Mouse (Mus musculus) heart, embryonic 16.5 days (tissue): ENCODE data around the gene Tnfrsf17. TPM values are rescaled to one million over a fixed set of nuclear protein-coding genes. Genes with fewer than 3 reads are reported as not detected.
"Not testable (repeated sequence)": the region's sequence is repeated elsewhere in the genome, so short reads cannot be mapped to it uniquely, and the experiment has no call there.

Experiments
- ATAC-seq: fragments of 200-750 bp; cut with Nextera tagmentation; replicated peaks from 2 replicates; pipeline ENCODE4 v1.8.0; 2017; ENCODE audit warnings: moderate number of reproducible peaks; ENCODE audit not compliant: insufficient read depth, low FRiP score; ENCODE audit errors: extremely low read depth
- H3K27ac ChIP-seq: fragments of 300-500 bp; sonication (generic); 2 replicates; pipeline ENCODE4 v1.5.1; 2014; ENCODE audit warnings: mild to moderate bottlenecking, low read length, control low read depth, moderate library complexity
- H3K27me3 ChIP-seq: fragments of 300-500 bp; sonication (generic); 2 replicates; pipeline ENCODE4 v1.6.1; 2014; ENCODE audit warnings: low read length, mixed read lengths; ENCODE audit not compliant: control insufficient read depth, insufficient read depth
- H3K36me3 ChIP-seq: fragments of 300-500 bp; sonication (generic); 2 replicates; pipeline ENCODE4 v1.6.1; 2014; ENCODE audit not compliant: control insufficient read depth, insufficient read depth
- H3K4me1 ChIP-seq: fragments of 300-500 bp; sonication (generic); 2 replicates; pipeline ENCODE4 v1.6.1; 2014; ENCODE audit warnings: low read length, mixed read lengths; ENCODE audit not compliant: control insufficient read depth, insufficient read depth
- H3K4me2 ChIP-seq: fragments of 300-500 bp; sonication (generic); 2 replicates; pipeline ENCODE4 v1.6.1; 2014; ENCODE audit warnings: low read depth, mild to moderate bottlenecking, control low read depth, low read length
- H3K4me3 ChIP-seq: fragments of 300-500 bp; sonication (generic); 2 replicates; pipeline ENCODE4 v1.5.1; 2014; ENCODE audit warnings: mild to moderate bottlenecking, control low read depth, low read length
- H3K9ac ChIP-seq: fragments of 300-500 bp; sonication (generic); 2 replicates; pipeline ENCODE4 v1.6.1; 2014; ENCODE audit warnings: low read length, control low read depth
- H3K9me3 ChIP-seq: fragments of 300-500 bp; sonication (generic); replicated peaks from 2 replicates; pipeline ENCODE4 v1.6.1; 2016; ENCODE audit warnings: low read length; ENCODE audit not compliant: control insufficient read depth
- WGBS: fragments of 180-500 bp; shearing (Covaris S2); extraction: QIAGEN DNeasy Blood & Tissue Kit; methylation state at CpG from one replicate; pipeline ENCODE4 v1.1.7; 2014; 5-methylcytosine and 5-hydroxymethylcytosine counted together
- polyA plus RNA-seq: library from polyadenylated mRNA; unstranded; fragments of >200 nt; fragmentation: Nextera tagmentation; extraction: Ambion mirVana; gene quantifications from 2 replicates; pipeline ENCODE4 v1.2.1, GENCODE M21; 2015

Tnfrsf17 gene
- polyA plus RNA-seq, 1 experiment from 2014 or later = not detected

DNA sequence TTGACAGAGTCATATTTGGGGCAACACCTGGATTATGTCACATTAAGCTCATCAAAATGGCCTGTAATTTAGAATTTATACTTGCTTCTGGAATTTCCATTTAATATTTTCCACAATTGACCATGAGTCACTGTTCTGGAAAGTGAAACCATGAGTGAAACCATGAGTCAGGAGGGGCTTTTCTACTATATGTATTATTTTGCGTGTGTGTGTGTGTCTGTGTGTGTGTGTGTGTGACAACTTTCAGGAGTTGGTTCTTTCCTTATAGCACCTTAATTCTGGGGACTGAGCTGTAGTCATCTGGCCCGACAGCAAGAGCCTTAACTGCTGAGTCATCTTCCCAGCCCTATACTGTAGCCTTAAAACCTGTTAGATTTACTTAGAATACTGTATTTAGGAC lies 27.7 kb upstream of the Tnfrsf17 start:
- ATAC-seq = no peak
- Histone ChIP-seq H3K4me3 (no peak overlapping the region), H3K9ac (no peak overlapping the region), H3K4me2 (no peak overlapping the region), H3K36me3 (no peaks in the 10 kb centered on the region), H3K4me1 (no peaks in the 10 kb centered on the region), H3K9me3 (peaks cover 10% of the 10 kb centered on the region), H3K27ac (no peak overlapping the region), H3K27me3 (no peaks in the 10 kb centered on the region)
- 74% methylated on average over 2 of the region's 2 CpGs for WGBS

DNA sequence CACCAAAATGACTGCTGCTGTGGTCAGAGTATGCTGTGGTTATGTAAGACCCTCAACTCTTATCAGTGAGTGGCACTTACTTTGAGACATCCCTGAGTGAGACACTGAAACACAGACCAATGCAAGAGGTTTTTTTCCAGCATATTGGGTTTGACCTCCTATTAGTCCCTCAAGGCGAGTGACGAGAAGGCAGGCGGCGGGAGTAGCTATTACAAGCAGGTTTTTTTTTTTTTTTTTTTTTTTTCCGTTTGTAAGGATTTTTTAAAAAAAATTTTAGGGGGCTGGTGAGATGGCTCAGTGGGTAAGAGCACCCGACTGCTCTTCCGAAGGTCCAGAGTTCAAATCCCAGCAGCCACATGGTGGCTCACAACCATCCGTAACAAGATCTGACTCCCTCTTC lies 24.7 kb upstream of the Tnfrsf17 start:
- not testable (repeated sequence) for H3K9ac ChIP-seq, H3K4me3 ChIP-seq, ATAC-seq, H3K4me2 ChIP-seq, H3K4me1 ChIP-seq, H3K27ac ChIP-seq, H3K9me3 ChIP-seq, H3K36me3 ChIP-seq, H3K27me3 ChIP-seq
- 84% methylated on average over 7 of the region's 8 CpGs for WGBS

DNA sequence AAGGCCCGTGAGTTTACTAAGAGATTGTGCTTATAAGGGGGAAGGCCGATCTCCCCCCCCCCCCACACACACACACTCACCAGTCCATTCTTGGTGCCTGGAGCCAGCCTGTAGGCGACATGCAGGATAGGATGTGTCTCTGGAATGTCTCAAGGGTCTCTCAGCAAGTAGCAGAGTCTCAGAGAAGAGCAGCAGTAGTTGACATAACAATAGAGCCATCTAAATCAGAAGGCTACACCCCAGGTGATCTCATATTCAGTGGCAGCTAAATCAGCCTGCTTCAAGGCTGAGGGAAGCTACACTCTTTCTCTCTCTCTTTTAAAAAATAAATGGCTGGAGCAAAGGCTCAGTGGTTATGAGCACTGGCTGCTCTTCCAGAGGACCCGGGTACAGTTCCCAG lies 18.0 kb upstream of the Tnfrsf17 start:
- H3K9me3 ChIP-seq, H3K27me3 ChIP-seq, ATAC-seq, H3K4me1 ChIP-seq, H3K36me3 ChIP-seq, H3K4me3 ChIP-seq, H3K4me2 ChIP-seq, H3K27ac ChIP-seq, H3K9ac ChIP-seq: not testable (repeated sequence)
- WGBS = 75% methylated on average over 4 of the region's 4 CpGs

- not testable (repeated sequence) for H3K4me2 ChIP-seq, H3K27me3 ChIP-seq, H3K36me3 ChIP-seq, ATAC-seq, H3K27ac ChIP-seq, H3K4me1 ChIP-seq, H3K9ac ChIP-seq, H3K4me3 ChIP-seq, H3K9me3 ChIP-seq
- WGBS = 59% methylated on average over 1 of the region's 1 CpGs
Observed at GRCm38 (mm10) chr16:11297700-11298099, 15.9 kb upstream of the Tnfrsf17 start.

GRCm38 (mm10) chr16:11303741-11304140 lies 9.9 kb upstream of the Tnfrsf17 start:
- Histone ChIP-seq H3K36me3 (no peaks in the 10 kb centered on the region), H3K27ac (no peak overlapping the region), H3K9ac (no peak overlapping the region), H3K4me1 (no peaks in the 10 kb centered on the region), H3K4me2 (no peak overlapping the region), H3K9me3 (no peaks in the 10 kb centered on the region), H3K27me3 (no peaks in the 10 kb centered on the region), H3K4me3 (no peak overlapping the region)
- ATAC-seq = no peak

DNA sequence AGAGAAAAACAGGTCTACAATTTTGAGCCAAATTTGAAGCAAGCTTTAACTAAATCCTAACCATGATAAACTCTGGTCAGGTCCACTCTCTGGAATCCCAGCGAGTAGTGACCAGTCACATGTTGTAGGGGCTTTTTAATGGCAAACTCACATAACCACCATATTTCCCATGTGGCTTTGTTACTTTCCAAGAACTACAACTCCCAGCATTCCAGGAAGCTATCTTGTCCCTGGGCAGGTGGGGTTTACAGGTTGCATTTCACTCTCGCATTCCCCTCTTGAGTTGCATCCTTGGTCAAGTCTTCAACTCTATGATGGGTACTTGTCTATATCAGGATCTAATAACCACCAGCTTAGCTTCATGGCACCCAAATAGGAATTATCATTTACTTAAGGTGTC lies 8.1 kb upstream of the Tnfrsf17 start:
- WGBS = 68% methylated on average over 2 of the region's 2 CpGs
- no peaks in the 10 kb centered on the region for H3K9me3 ChIP-seq
- no peaks in the 10 kb centered on the region for H3K27me3 ChIP-seq
- H3K4me3 ChIP-seq = no peak overlapping the region
- H3K36me3 ChIP-seq = no peaks in the 10 kb centered on the region
- ATAC-seq = no peak
- H3K27ac ChIP-seq = no peak overlapping the region
- H3K9ac ChIP-seq = no peak overlapping the region
- 0 out of 2 replicates have a peak, but pooled peaks cover 2% of the 10 kb centered on the region for H3K4me1 ChIP-seq
- no peak overlapping the region for H3K4me2 ChIP-seq

GRCm38 (mm10) chr16:11315786-11316320 lies 2.2 kb downstream of the Tnfrsf17 start:
- 55% methylated on average over 5 of the region's 5 CpGs for WGBS
- Histone ChIP-seq H3K36me3 (no peaks in the 10 kb centered on the region), H3K9me3 (no peaks in the 10 kb centered on the region), H3K4me3 (no peak overlapping the region), H3K27ac (no peak overlapping the region; the same call in 1 of the 2 replicates), H3K9ac (no peak overlapping the region), H3K4me2 (no peak overlapping the region), H3K27me3 (no peaks in the 10 kb centered on the region), H3K4me1 (peaks cover 8% of the 10 kb centered on the region; the same call in 1 of the 2 replicates)
- ATAC-seq = no peak

GRCm38 (mm10) chr16:11316748-11317147 lies 3.1 kb downstream of the Tnfrsf17 start:
- no peak overlapping the region for H3K4me3 ChIP-seq
- H3K27me3 ChIP-seq = no peaks in the 10 kb centered on the region
- no peak for ATAC-seq

GRCm38 (mm10) chr16:11317324-11317723 lies 3.7 kb downstream of the Tnfrsf17 start:
- H3K27ac ChIP-seq = peak overlapping the region; percentile 39; the same call in 1 of the 2 replicates
- 50% methylated on average over 6 of the region's 6 CpGs for WGBS

More at GRCm38 (mm10) chr16:11316748-11317147, 3.1 kb downstream of the Tnfrsf17 start:
- 71% methylated on average over 5 of the region's 5 CpGs for WGBS
- no peaks in the 10 kb centered on the region for H3K9me3 ChIP-seq
- no peak overlapping the region for H3K9ac ChIP-seq
- no peak overlapping the region for H3K4me2 ChIP-seq
- peaks cover 8% of the 10 kb centered on the region; the same call in 1 of the 2 replicates for H3K4me1 ChIP-seq
- H3K36me3 ChIP-seq = no peaks in the 10 kb centered on the region
- no peak overlapping the region for H3K27ac ChIP-seq

More at GRCm38 (mm10) chr16:11317324-11317723, 3.7 kb downstream of the Tnfrsf17 start:
- H3K9ac ChIP-seq = no peak overlapping the region
- H3K4me3 ChIP-seq = no peak overlapping the region
- H3K27me3 ChIP-seq = no peaks in the 10 kb centered on the region
- H3K4me1 ChIP-seq = peaks cover 10% of the 10 kb centered on the region; the same call in 1 of the 2 replicates
- no peak overlapping the region for H3K4me2 ChIP-seq
- no peak for ATAC-seq
- no peaks in the 10 kb centered on the region for H3K36me3 ChIP-seq
- H3K9me3 ChIP-seq = no peaks in the 10 kb centered on the region
